Mouse (Mus musculus): ENCODE data around the gene Gm5868. TPM values are rescaled to one million over a fixed set of nuclear protein-coding genes. Genes with fewer than 3 reads are reported as not detected.

Gm5868 gene
- 0.27 and 0.54 TPM in 2 replicates for polyA plus RNA-seq (2015; fragmentation: Nextera tagmentation; extraction: Ambion mirVana)

GRCm38 (mm10) chr5:72587192-72587681, at the start of gene Gm5868:
Gene Gm5868, minus strand, starts transcription at chr5:72587551.
- peak within 1 kb of the TSS; percentile 56 for H3K4me2 ChIP-seq (ENCODE audit: low read depth, low read length)
- H3K36me3 ChIP-seq (ENCODE audit: control insufficient read depth, insufficient read depth, low read length): no peaks in the 10 kb centered on the region
- H3K9ac ChIP-seq (ENCODE audit: low read length): peak within 1 kb of the TSS; percentile 46; the same call in 1 of the 2 replicates
- no peaks in the 10 kb centered on the region for H3K9me3 ChIP-seq (replicated peaks; ENCODE audit: control insufficient read depth, low read length)
- no peak for ATAC-seq (ENCODE audit: insufficient read depth, low FRiP score)
- no peak within 1 kb of the TSS for H3K27ac ChIP-seq (ENCODE audit: low read length)
- 0 out of 2 replicates have a peak, but pooled peaks cover 2% of the 10 kb centered on the region for H3K4me1 ChIP-seq (ENCODE audit: control insufficient read depth, insufficient read depth, low read length)
- 2% methylated on average over 33 of the region's 38 CpGs for WGBS
- peak within 1 kb of the TSS; percentile 42 for H3K4me3 ChIP-seq (replicated peaks; ENCODE audit: low read length)
- no peaks in the 10 kb centered on the region; the same call in none of the 2 replicates for H3K27me3 ChIP-seq (ENCODE audit: control insufficient read depth, insufficient read depth, low read length)

GRCm38 (mm10) chr5:72636576-72636975, 49.2 kb upstream of the Gm5868 start:
- Histone ChIP-seq H3K36me3 (ENCODE audit: control insufficient read depth, insufficient read depth, low read length) (no peaks in the 10 kb centered on the region), H3K27me3 (ENCODE audit: control insufficient read depth, insufficient read depth, low read length) (no peaks in the 10 kb centered on the region), H3K27ac (ENCODE audit: low read length) (no peak overlapping the region), H3K4me2 (ENCODE audit: low read depth, low read length) (no peak overlapping the region), H3K4me1 (ENCODE audit: control insufficient read depth, insufficient read depth, low read length) (no peaks in the 10 kb centered on the region), H3K9me3 (replicated peaks; ENCODE audit: control insufficient read depth, low read length) (no peaks in the 10 kb centered on the region), H3K9ac (ENCODE audit: low read length) (no peak overlapping the region), H3K4me3 (replicated peaks; ENCODE audit: low read length) (no peak overlapping the region)
- WGBS: 69% methylated on average over 3 of the region's 3 CpGs
- no peak for ATAC-seq (ENCODE audit: insufficient read depth, low FRiP score)

GRCm38 (mm10) chr5:72636122-72636521, 48.8 kb upstream of the Gm5868 start:
- 46% methylated on average over 3 of the region's 3 CpGs for WGBS
- Histone ChIP-seq H3K36me3 (ENCODE audit: control insufficient read depth, insufficient read depth, low read length) (no peaks in the 10 kb centered on the region), H3K9me3 (replicated peaks; ENCODE audit: control insufficient read depth, low read length) (no peaks in the 10 kb centered on the region), H3K27me3 (ENCODE audit: control insufficient read depth, insufficient read depth, low read length) (no peaks in the 10 kb centered on the region), H3K4me1 (ENCODE audit: control insufficient read depth, insufficient read depth, low read length) (no peaks in the 10 kb centered on the region), H3K27ac (ENCODE audit: low read length) (no peak overlapping the region), H3K9ac (ENCODE audit: low read length) (no peak overlapping the region), H3K4me2 (ENCODE audit: low read depth, low read length) (no peak overlapping the region), H3K4me3 (replicated peaks; ENCODE audit: low read length) (no peak overlapping the region)
- no peak for ATAC-seq (ENCODE audit: insufficient read depth, low FRiP score)

GRCm38 (mm10) chr5:72634791-72635271, 47.5 kb upstream of the Gm5868 start:
- Histone ChIP-seq H3K27ac (ENCODE audit: low read length) (no peak overlapping the region), H3K4me2 (ENCODE audit: low read depth, low read length) (no peak overlapping the region), H3K4me3 (replicated peaks; ENCODE audit: low read length) (no peak overlapping the region), H3K4me1 (ENCODE audit: control insufficient read depth, insufficient read depth, low read length) (no peaks in the 10 kb centered on the region), H3K27me3 (ENCODE audit: control insufficient read depth, insufficient read depth, low read length) (no peaks in the 10 kb centered on the region), H3K9ac (ENCODE audit: low read length) (no peak overlapping the region), H3K36me3 (ENCODE audit: control insufficient read depth, insufficient read depth, low read length) (no peaks in the 10 kb centered on the region), H3K9me3 (replicated peaks; ENCODE audit: control insufficient read depth, low read length) (no peaks in the 10 kb centered on the region)
- no peak for ATAC-seq (ENCODE audit: insufficient read depth, low FRiP score)
- WGBS: 81% methylated on average over 9 of the region's 9 CpGs

GRCm38 (mm10) chr5:72630026-72630425, 42.7 kb upstream of the Gm5868 start:
- H3K27me3 ChIP-seq (ENCODE audit: control insufficient read depth, insufficient read depth, low read length): no peaks in the 10 kb centered on the region
- no peaks in the 10 kb centered on the region for H3K4me1 ChIP-seq (ENCODE audit: control insufficient read depth, insufficient read depth, low read length)
- no peak overlapping the region for H3K4me3 ChIP-seq (replicated peaks; ENCODE audit: low read length)
- no peak overlapping the region for H3K27ac ChIP-seq (ENCODE audit: low read length)
- no peaks in the 10 kb centered on the region for H3K36me3 ChIP-seq (ENCODE audit: control insufficient read depth, insufficient read depth, low read length)
- H3K9me3 ChIP-seq (replicated peaks; ENCODE audit: control insufficient read depth, low read length): no peaks in the 10 kb centered on the region
- H3K9ac ChIP-seq (ENCODE audit: low read length): no peak overlapping the region
- no peak overlapping the region for H3K4me2 ChIP-seq (ENCODE audit: low read depth, low read length)
- ATAC-seq (ENCODE audit: insufficient read depth, low FRiP score): no peak
- 88% methylated on average over 6 of the region's 6 CpGs for WGBS

- Histone ChIP-seq H3K4me2 (ENCODE audit: low read depth, low read length) (no peak overlapping the region), H3K4me1 (ENCODE audit: control insufficient read depth, insufficient read depth, low read length) (no peaks in the 10 kb centered on the region), H3K9me3 (replicated peaks; ENCODE audit: control insufficient read depth, low read length) (no peaks in the 10 kb centered on the region), H3K4me3 (replicated peaks; ENCODE audit: low read length) (no peak overlapping the region), H3K27ac (ENCODE audit: low read length) (no peak overlapping the region), H3K27me3 (ENCODE audit: control insufficient read depth, insufficient read depth, low read length) (no peaks in the 10 kb centered on the region), H3K9ac (ENCODE audit: low read length) (no peak overlapping the region), H3K36me3 (ENCODE audit: control insufficient read depth, insufficient read depth, low read length) (no peaks in the 10 kb centered on the region)
- ATAC-seq (ENCODE audit: insufficient read depth, low FRiP score): no peak
- WGBS: 83% methylated on average over 1 of the region's 1 CpGs
These were observed 33.7 kb upstream of the Gm5868 start for GRCm38 (mm10) chr5:72621022-72621421.

- 86% methylated on average over 4 of the region's 4 CpGs for WGBS
- Histone ChIP-seq H3K4me1 (ENCODE audit: control insufficient read depth, insufficient read depth, low read length) (no peaks in the 10 kb centered on the region), H3K4me2 (ENCODE audit: low read depth, low read length) (no peak overlapping the region), H3K27me3 (ENCODE audit: control insufficient read depth, insufficient read depth, low read length) (no peaks in the 10 kb centered on the region), H3K4me3 (replicated peaks; ENCODE audit: low read length) (no peak overlapping the region), H3K27ac (ENCODE audit: low read length) (no peak overlapping the region), H3K36me3 (ENCODE audit: control insufficient read depth, insufficient read depth, low read length) (no peaks in the 10 kb centered on the region), H3K9ac (ENCODE audit: low read length) (no peak overlapping the region), H3K9me3 (replicated peaks; ENCODE audit: control insufficient read depth, low read length) (no peaks in the 10 kb centered on the region)
- no peak for ATAC-seq (ENCODE audit: insufficient read depth, low FRiP score)
These were observed 30.1 kb upstream of the Gm5868 start for GRCm38 (mm10) chr5:72617413-72617812.

- Histone ChIP-seq H3K4me1 (ENCODE audit: control insufficient read depth, insufficient read depth, low read length) (no peaks in the 10 kb centered on the region), H3K27me3 (ENCODE audit: control insufficient read depth, insufficient read depth, low read length) (no peaks in the 10 kb centered on the region), H3K27ac (ENCODE audit: low read length) (no peak overlapping the region), H3K9me3 (replicated peaks; ENCODE audit: control insufficient read depth, low read length) (no peaks in the 10 kb centered on the region), H3K36me3 (ENCODE audit: control insufficient read depth, insufficient read depth, low read length) (no peaks in the 10 kb centered on the region), H3K4me2 (ENCODE audit: low read depth, low read length) (no peak overlapping the region), H3K9ac (ENCODE audit: low read length) (no peak overlapping the region), H3K4me3 (replicated peaks; ENCODE audit: low read length) (no peak overlapping the region)
- WGBS: 65% methylated on average over 4 of the region's 4 CpGs
- no peak for ATAC-seq (ENCODE audit: insufficient read depth, low FRiP score)
These were observed 15.8 kb upstream of the Gm5868 start for GRCm38 (mm10) chr5:72603138-72603537.

GRCm38 (mm10) chr5:72601006-72601405, 13.7 kb upstream of the Gm5868 start:
- Histone ChIP-seq H3K4me3 (replicated peaks; ENCODE audit: low read length) (no peak overlapping the region), H3K27ac (ENCODE audit: low read length) (no peak overlapping the region), H3K4me1 (ENCODE audit: control insufficient read depth, insufficient read depth, low read length) (no peaks in the 10 kb centered on the region), H3K27me3 (ENCODE audit: control insufficient read depth, insufficient read depth, low read length) (no peaks in the 10 kb centered on the region), H3K9me3 (replicated peaks; ENCODE audit: control insufficient read depth, low read length) (no peaks in the 10 kb centered on the region), H3K36me3 (ENCODE audit: control insufficient read depth, insufficient read depth, low read length) (no peaks in the 10 kb centered on the region), H3K9ac (ENCODE audit: low read length) (no peak overlapping the region), H3K4me2 (ENCODE audit: low read depth, low read length) (no peak overlapping the region)
- 11% methylated on average over 5 of the region's 5 CpGs for WGBS
- peak; percentile 64; the same call in 1 of the 2 replicates for ATAC-seq (ENCODE audit: insufficient read depth, low FRiP score)

All from stomach, embryonic 16.5 days (tissue).